Mouse (Mus musculus) left cerebral cortex, adult 6 months (tissue): Measurements from ENCODE around the gene Uba5. TPM values are rescaled to one million over a fixed set of nuclear protein-coding genes. Genes with fewer than 3 reads are reported as not detected.

Source experiments
- long read RNA-seq, 2 experiments: library from polyadenylated mRNA; unstranded; transcript quantifications; one replicate each; pipeline ENCODE4 v2.0.0; 2019 to 2020
- polyA plus RNA-seq: library from polyadenylated mRNA; unstranded; fragments of <200 nt; fragmentation: Nextera tagmentation; gene quantifications from 2 replicates; pipeline ENCODE4 v1.2.3, GENCODE M21; 2021

Gene Uba5
- 45.5 and 56.7 TPM in 2 replicates for polyA plus RNA-seq
- long read RNA-seq, experiment 1, transcript Uba5-201 (12 exons, 2,404 nt) = major isoform, 214 of 223 reads
- long read RNA-seq, experiment 1, partial matches to known transcripts = 0 of 223 reads
- long read RNA-seq, experiment 1, other reads (novel, unspliced or antisense) = 9 of 223 reads
- long read RNA-seq, experiment 2, transcript Uba5-201 (12 exons, 2,404 nt) = major isoform, 76 of 100 reads
- long read RNA-seq, experiment 2, partial matches to known transcripts = 12 of 100 reads
- long read RNA-seq, experiment 2, other reads (novel, unspliced or antisense) = 12 of 100 reads

GRCm38 (mm10) chr9:104062430-104063243 is at the start of gene Uba5:
TSS of gene Uba5 (minus strand) at chr9:104063134.

GRCm38 (mm10) chr9:104063244-104063961 is 469 bp upstream of the Uba5 start, which contains the start of gene Acad11:
TSS of gene Acad11 (plus strand) at chr9:104063377.

DNA sequence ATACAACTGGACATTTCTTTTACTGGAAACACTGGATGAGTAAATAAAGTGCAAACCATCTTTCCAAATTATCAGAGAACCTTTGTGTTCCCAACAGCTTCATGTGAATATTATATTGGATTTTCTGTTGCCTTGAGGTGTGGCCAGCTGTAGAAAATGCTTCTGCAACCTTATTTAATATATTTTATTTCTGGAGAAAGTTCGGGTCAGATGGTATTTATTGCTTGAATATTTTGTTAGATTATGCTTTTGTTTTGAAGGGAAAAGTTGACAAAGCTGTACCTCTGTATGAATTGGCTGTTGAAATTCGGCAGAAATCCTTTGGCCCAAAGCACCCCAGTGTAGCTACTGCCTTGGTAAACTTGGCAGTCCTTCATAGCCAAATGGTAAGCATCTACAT is 22.6 kb downstream of the Uba5 start, which contains the start of gene Gm28305:
Gm28305 (plus strand) TSS at position 301 of the 400 bp plus-strand sequence.

DNA sequence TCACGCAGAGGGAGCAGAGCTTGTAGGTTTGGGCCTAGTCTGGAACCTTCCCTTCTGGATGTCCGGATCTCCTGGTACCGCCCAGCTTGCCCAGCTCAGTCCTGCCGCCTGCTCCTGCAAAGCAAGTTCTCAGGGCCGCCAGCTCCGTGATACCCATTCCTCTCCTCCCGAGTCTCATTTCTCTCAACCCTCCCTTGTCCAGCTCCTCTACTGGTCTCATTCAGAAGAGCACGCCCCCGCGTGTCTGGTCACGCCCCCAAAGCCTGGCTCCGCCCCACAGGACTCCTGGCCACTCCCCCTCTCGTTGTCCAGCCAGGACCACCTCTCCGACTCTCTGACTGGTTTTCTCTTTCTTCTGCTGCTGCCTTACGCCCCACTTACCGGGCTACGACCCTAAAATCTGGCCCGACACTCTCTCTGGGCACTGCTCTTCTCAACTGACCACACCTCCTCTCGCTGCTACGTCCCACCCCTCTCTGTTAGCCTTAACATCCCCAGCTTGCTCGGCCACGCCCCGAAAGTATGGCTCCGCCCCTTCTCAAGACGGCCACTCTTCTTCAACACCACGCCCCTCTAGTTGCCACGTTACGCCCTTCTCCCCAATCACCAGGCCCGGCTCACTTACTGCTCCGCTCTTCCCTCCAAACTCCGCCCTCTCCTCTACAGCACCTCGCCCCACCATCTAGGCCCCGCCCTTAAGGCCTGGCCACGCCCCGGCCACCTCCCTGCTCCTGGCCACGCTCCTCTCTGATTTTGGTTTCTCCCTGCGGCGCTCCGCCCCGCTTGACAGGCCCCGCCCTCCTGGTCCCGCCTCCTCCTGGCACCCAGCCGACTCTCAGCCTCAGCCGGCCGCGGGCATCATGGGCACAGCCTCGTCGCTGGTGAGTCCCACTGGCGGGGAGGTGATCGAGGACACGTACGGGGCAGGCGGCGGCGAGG is 60.7 kb downstream of the Uba5 start, which contains the start of gene Nphp3:
Nphp3 (plus strand) TSS at position 624 of the 939 bp plus-strand sequence.

Other genes starting within 250 kb of the Uba5 start
- 0.74 and 0.90 TPM in 2 replicates for gene Nphp3, start 60.6 kb downstream of the Uba5 start, polyA plus RNA-seq
- gene Gm28305, start 22.5 kb downstream of the Uba5 start, polyA plus RNA-seq = not detected in 2 replicates
- gene Acad11, start 243 bp upstream of the Uba5 start, polyA plus RNA-seq = 11.5 and 12.0 TPM in 2 replicates
- gene Ackr4, start 63.8 kb upstream of the Uba5 start, polyA plus RNA-seq = 0.06 and 0.11 TPM in 2 replicates
- gene Dnajc13, start 199.8 kb upstream of the Uba5 start, polyA plus RNA-seq = 7.7 and 9.4 TPM in 2 replicates